Mouse (Mus musculus) myocyte (in vitro differentiated cells): ENCODE results near the gene Fam166a. TPM values are rescaled to one million over a fixed set of nuclear protein-coding genes. Genes with fewer than 3 reads are reported as not detected.

Experiments used
- H3K27me3 ChIP-seq: one replicate; pipeline ENCODE4 v1.6.1; 2011; ENCODE audit not compliant: control insufficient read depth, insufficient read depth, insufficient read length
- H3K36me3 ChIP-seq: one replicate; pipeline ENCODE4 v1.6.1; 2011; ENCODE audit not compliant: control insufficient read depth, insufficient read depth
- H3K4me2 ChIP-seq: one replicate; pipeline ENCODE4 v1.6.1; 2011; ENCODE audit warnings: low read depth, control low read depth
- H3K4me3 ChIP-seq: one replicate; pipeline ENCODE4 v1.5.1; 2011; ENCODE audit warnings: mild to moderate bottlenecking, control low read depth, moderate library complexity
- H3K79me2 ChIP-seq: one replicate; pipeline ENCODE4 v1.6.1; 2011; ENCODE audit not compliant: control insufficient read depth, insufficient read depth
- H3ac ChIP-seq: one replicate; pipeline ENCODE4 v1.6.1; 2011; ENCODE audit not compliant: control insufficient read depth, insufficient read length
- CEBPB ChIP-seq: IDR thresholded peaks from 2 replicates; pipeline ENCODE4 v1.6.1; 2011; ENCODE audit warnings: mild to moderate bottlenecking, moderate library complexity; ENCODE audit not compliant: poor library complexity, insufficient read depth, severe bottlenecking
- E2F4 ChIP-seq: IDR thresholded peaks from one replicate; pipeline ENCODE4 v1.6.1; 2011; ENCODE audit warnings: mild to moderate bottlenecking, control low read depth, moderate library complexity; ENCODE audit not compliant: insufficient read depth
- MAX ChIP-seq: IDR thresholded peaks from one replicate; pipeline ENCODE4 v1.6.1; 2011; ENCODE audit warnings: low read depth, mild to moderate bottlenecking, control low read depth
- MYOD1 ChIP-seq, 3 experiments: IDR thresholded peaks; one replicate each; pipeline ENCODE4 v1.6.1; 2011; ENCODE audit warnings: control low read depth in 2 of 3, low read depth in 2 of 3, mild to moderate bottlenecking in 2 of 3, moderate library complexity in 1 of 3; ENCODE audit not compliant: insufficient read length in 2 of 3, control insufficient read depth in 1 of 3
- MYOG ChIP-seq, 3 experiments: IDR thresholded peaks; one replicate each; pipeline ENCODE4 v1.6.1; 2011; ENCODE audit warnings: control low read depth in 2 of 3, low read depth in 2 of 3, mild to moderate bottlenecking in 2 of 3; ENCODE audit not compliant: insufficient read length in 2 of 3, control insufficient read depth in 1 of 3, insufficient read depth in 1 of 3
- POLR2A ChIP-seq: IDR thresholded peaks from one replicate; pipeline ENCODE4 v1.6.1; 2011; ENCODE audit warnings: low read depth, mild to moderate bottlenecking, control low read depth, moderate library complexity; ENCODE audit not compliant: insufficient read length
- POLR2AphosphoS2 ChIP-seq: IDR thresholded peaks from one replicate; pipeline ENCODE4 v1.6.1; 2011; ENCODE audit warnings: low read depth, control low read depth; ENCODE audit not compliant: insufficient read length
- REST ChIP-seq: IDR thresholded peaks from one replicate; pipeline ENCODE4 v1.6.1; 2011; ENCODE audit warnings: mild to moderate bottlenecking, control low read depth, moderate library complexity; ENCODE audit not compliant: insufficient read depth, insufficient read length
- SRF ChIP-seq: IDR thresholded peaks from one replicate; pipeline ENCODE4 v1.6.1; 2011; ENCODE audit warnings: low read depth; ENCODE audit not compliant: control insufficient read depth, insufficient read length
- TCF12 ChIP-seq: IDR thresholded peaks from one replicate; pipeline ENCODE4 v1.6.1; 2011; ENCODE audit warnings: mild to moderate bottlenecking, control low read depth; ENCODE audit not compliant: poor library complexity, insufficient read depth, severe bottlenecking
- TCF3 ChIP-seq: IDR thresholded peaks from one replicate; pipeline ENCODE4 v1.6.1; 2011; ENCODE audit warnings: low read depth, control low read depth; ENCODE audit not compliant: insufficient read length
- USF1 ChIP-seq: IDR thresholded peaks from one replicate; pipeline ENCODE4 v1.6.1; 2011; ENCODE audit warnings: low read depth, mild to moderate bottlenecking, control low read depth, moderate library complexity
- polyA plus RNA-seq: library from polyadenylated mRNA; unstranded; fragments of >200 nt; fragmentation: generic; extraction: Trizol; gene quantifications from one replicate; pipeline ENCODE4 v1.2.1, GENCODE M21; 2012; ENCODE audit warnings: missing spikeins

Gene Fam166a
- polyA plus RNA-seq, 1 experiment = 0.48 TPM

DNA sequence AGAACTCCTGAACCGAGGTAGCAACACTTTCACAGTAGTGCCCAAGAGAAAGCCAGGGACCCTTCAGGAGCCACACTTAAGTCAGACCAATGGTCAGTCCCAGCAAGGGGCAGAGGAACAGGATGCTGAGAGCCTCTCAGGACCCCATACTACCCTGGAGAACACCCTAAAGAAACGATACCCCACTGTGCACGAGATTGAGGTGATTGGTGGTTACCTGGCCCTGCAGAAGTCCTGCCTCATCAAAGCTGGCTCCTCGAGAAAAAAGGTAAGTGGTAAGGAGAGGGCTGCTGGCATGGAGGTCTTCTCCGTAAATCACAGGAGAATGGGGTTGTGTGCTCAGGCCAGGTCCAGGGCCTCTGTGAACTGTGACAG lies 45.7 kb downstream of the Fam166a start:
- Histone ChIP-seq H3K4me2 (peak overlapping the region; percentile 77), H3K79me2 (no peaks in the 10 kb centered on the region), H3K27me3 (no peaks in the 10 kb centered on the region), H3K4me3 (peak overlapping the region; percentile 28), H3K36me3 (no peaks in the 10 kb centered on the region), H3ac (no peak overlapping the region)
- TF ChIP-seq MYOG (IDR thresholded peaks at IDR 0.05; ENCODE audit: control insufficient read depth in 1 of 3, insufficient read depth in 1 of 3, insufficient read length in 2 of 3, low read depth in 2 of 3) (no peak), SRF (no peak), TCF12 (no peak), MAX (no peak)

- no peaks in the 10 kb centered on the region for H3K27me3 ChIP-seq
- H3K4me3 ChIP-seq = peak overlapping the region; percentile 28
- H3K36me3 ChIP-seq = no peaks in the 10 kb centered on the region
- peak overlapping the region; percentile 77 for H3K4me2 ChIP-seq
- H3K79me2 ChIP-seq = no peaks in the 10 kb centered on the region
- TF ChIP-seq TCF3 (no peak), TCF12 (no peak), REST (no peak), POLR2A (no peak), E2F4 (no peak), CEBPB (no peak), MAX (no peak), MYOG (IDR thresholded peaks at IDR 0.05; ENCODE audit: control insufficient read depth in 1 of 3, insufficient read depth in 1 of 3, insufficient read length in 2 of 3, low read depth in 2 of 3) (no peak), MYOD1 (IDR thresholded peaks at IDR 0.05; ENCODE audit: control insufficient read depth in 1 of 3, insufficient read length in 2 of 3, low read depth in 2 of 3) (no peak), USF1 (no peak), SRF (no peak), POLR2AphosphoS2 (no peak)
- H3ac ChIP-seq = no peak overlapping the region
These were observed 46.3 kb downstream of the Fam166a start for GRCm38 (mm10) chr2:25264851-25265250.

DNA sequence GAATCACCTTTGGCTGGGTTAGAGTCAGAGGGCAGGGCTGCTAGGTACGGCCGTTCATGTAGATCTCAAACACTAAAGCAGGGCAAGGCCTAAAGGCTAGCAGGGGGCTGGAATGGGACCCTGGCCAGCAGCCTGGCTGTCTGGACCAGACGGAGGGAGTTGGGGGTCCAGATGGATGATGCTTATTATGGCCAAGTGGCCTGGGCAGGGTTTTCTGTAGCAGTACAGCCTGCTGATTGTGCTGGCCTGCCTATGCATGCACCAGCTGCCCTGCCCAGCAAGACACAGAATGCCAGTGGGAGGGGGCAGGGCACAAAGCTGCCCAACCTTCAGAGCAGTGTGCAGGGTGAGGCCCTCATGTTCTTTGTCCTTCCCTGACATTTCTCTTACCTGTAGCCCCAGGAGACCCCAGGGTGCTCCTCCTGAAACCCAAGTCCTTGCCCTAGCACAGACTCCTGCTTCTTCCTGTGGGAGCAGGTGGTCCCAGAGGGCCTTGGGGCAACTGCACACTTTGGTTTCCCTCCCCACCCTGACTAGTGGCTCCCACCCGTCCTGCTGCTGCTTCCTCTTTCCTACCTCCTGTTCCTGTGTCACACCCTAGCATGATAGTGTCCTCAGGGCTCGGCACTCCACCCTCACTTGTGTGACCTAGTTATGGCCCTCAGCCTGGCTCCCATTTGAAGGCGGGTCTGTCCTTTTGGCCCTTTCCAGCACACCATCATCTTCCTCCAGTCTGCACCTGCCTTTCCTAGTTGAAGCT lies 47.5 kb downstream of the Fam166a start:
- H3K27me3 ChIP-seq = no peaks in the 10 kb centered on the region
- peaks cover 10% of the 10 kb centered on the region for H3K79me2 ChIP-seq
- H3K36me3 ChIP-seq = no peaks in the 10 kb centered on the region
- peak overlapping the region; percentile 28 for H3K4me3 ChIP-seq
- H3ac ChIP-seq = no peak overlapping the region
- peak overlapping the region; percentile 77 for H3K4me2 ChIP-seq
- no peak for TF ChIP-seq REST
- TF ChIP-seq MYOD1 (IDR thresholded peaks at IDR 0.05; ENCODE audit: control insufficient read depth in 1 of 3, insufficient read length in 2 of 3, low read depth in 2 of 3) = peak in 1 of 3 experiments; percentile 65
- no peak for TF ChIP-seq TCF3
- no peak for TF ChIP-seq USF1
- TF ChIP-seq SRF = no peak
- TF ChIP-seq TCF12 = no peak
- no peak for TF ChIP-seq POLR2A
- peak in 1 of 3 experiments; percentile 61 for TF ChIP-seq MYOG (IDR thresholded peaks at IDR 0.05; ENCODE audit: control insufficient read depth in 1 of 3, insufficient read depth in 1 of 3, insufficient read length in 2 of 3, low read depth in 2 of 3)
- TF ChIP-seq POLR2AphosphoS2 = no peak
- TF ChIP-seq MAX = no peak
- TF ChIP-seq E2F4 = no peak
- TF ChIP-seq CEBPB = no peak

DNA sequence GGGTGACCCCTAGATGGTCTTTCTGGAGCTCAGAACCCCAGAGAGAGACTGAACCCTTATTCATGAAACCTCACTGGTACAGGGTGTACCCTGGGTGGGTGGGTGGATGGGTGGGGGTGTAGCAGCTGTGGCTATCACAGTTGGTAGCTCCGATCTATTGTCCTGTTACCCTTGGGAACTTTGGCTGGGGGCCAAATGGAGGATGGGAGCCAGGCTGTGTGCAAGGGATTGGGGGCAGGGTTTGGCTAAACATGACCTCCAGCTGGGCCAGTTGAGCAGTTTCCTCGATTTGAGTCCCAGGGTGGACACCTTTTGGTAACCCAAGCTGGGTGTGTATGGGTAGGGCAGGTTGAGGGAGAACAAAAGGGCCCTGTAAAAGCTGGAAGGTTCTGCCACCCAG lies 48.2 kb downstream of the Fam166a start:
- peak overlapping the region; percentile 77 for H3K4me2 ChIP-seq
- no peak overlapping the region for H3ac ChIP-seq
- TF ChIP-seq CEBPB (no peak), MYOD1 (IDR thresholded peaks at IDR 0.05; ENCODE audit: control insufficient read depth in 1 of 3, insufficient read length in 2 of 3, low read depth in 2 of 3) (peak in 1 of 3 experiments; percentile 26), MYOG (IDR thresholded peaks at IDR 0.05; ENCODE audit: control insufficient read depth in 1 of 3, insufficient read depth in 1 of 3, insufficient read length in 2 of 3, low read depth in 2 of 3) (no peak)
- peaks cover 16% of the 10 kb centered on the region for H3K79me2 ChIP-seq
- H3K4me3 ChIP-seq = peak overlapping the region; percentile 28
- H3K27me3 ChIP-seq = no peaks in the 10 kb centered on the region
- no peaks in the 10 kb centered on the region for H3K36me3 ChIP-seq

DNA sequence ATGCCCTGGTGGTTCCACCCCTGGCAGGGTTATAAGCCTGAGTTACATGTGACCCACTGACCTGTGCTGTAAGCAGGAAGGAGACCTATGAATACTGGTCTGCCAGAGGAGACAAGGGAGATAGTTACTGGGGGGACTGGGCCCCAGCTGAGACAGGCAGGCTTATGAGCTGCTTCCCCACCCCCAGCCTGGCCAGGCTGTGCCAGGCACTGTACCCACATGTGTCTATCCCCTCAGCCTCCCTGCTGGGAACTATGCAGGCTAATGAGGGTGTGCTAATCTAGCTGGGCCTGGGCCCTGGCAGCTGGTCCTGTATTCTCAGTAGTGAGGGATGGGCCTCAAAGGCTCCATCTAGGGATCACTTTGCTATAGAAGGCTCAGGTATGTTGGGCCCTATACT lies 48.7 kb downstream of the Fam166a start:
- Histone ChIP-seq H3K4me2 (peak overlapping the region; percentile 21), H3K4me3 (peak overlapping the region; percentile 28), H3K36me3 (no peaks in the 10 kb centered on the region), H3ac (no peak overlapping the region), H3K27me3 (no peaks in the 10 kb centered on the region), H3K79me2 (peaks cover 18% of the 10 kb centered on the region)
- TF ChIP-seq MYOD1 (IDR thresholded peaks at IDR 0.05; ENCODE audit: control insufficient read depth in 1 of 3, insufficient read length in 2 of 3, low read depth in 2 of 3) = peak in 1 of 3 experiments; percentile 42
- TF ChIP-seq CEBPB = no peak
- peak in 1 of 3 experiments; percentile 60 for TF ChIP-seq MYOG (IDR thresholded peaks at IDR 0.05; ENCODE audit: control insufficient read depth in 1 of 3, insufficient read depth in 1 of 3, insufficient read length in 2 of 3, low read depth in 2 of 3)
